Mouse (Mus musculus) layer of hippocampus, postnatal 14 days (tissue): Measurements from ENCODE around the gene Axin1. TPM values are rescaled to one million over a fixed set of nuclear protein-coding genes. Genes with fewer than 3 reads are reported as not detected.
"Not testable (repeated sequence)": the region's sequence is repeated elsewhere in the genome, so short reads cannot be mapped to it uniquely, and the experiment has no call there.

Experiments
- DNase-seq, 2 experiments: peaks; one replicate each; pipeline ENCODE4 v3.0.0; 2021 to 2022; ENCODE audit warnings: low spot score in 2 of 2, mixed read lengths in 1 of 2
- total RNA-seq, 2 experiments: library from RNA; stranded (reverse); gene quantifications; 2 replicates each; pipeline ENCODE4 v1.2.3; 2021

Axin1 gene
- total RNA-seq, 2 experiments from 2014 or later, result 22.2 to 23.3 TPM

DNA sequence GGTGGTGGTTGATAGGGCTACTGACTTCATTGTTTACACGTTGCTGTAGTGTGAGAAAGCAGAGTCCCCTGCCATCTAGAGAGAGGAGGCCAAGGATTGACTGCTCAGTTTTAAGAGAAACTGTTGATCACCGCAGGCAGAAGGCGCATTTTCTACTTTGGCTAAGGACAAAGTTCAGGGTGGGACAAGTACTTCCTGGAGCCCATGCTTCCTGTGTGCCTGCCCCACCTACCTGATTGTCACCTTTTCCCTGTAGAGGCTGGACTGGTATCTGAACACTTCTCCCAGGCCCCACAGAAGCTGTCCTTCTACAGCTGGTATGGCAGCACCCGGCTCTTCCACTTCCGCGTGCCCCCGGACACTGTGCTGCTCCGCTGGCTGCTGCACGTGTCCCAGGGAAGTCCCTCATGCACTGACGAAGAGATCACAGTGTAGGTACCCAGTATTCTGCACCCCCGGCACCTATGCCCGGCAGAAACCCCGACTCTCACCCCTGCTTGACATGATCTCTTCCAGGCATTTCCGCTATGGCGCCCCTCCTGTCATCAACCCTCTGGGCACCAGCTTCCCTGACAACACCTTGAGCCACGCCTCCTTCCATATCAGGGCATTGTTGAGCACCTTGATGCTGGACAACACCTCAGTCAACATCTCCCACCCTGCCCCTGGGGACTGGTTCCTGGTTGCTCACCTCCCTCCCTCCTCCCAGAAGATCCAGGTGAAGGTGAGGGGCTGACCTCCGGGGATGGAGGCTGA lies 21.8 kb upstream of the Axin1 start:
- no peak for DNase-seq

DNA sequence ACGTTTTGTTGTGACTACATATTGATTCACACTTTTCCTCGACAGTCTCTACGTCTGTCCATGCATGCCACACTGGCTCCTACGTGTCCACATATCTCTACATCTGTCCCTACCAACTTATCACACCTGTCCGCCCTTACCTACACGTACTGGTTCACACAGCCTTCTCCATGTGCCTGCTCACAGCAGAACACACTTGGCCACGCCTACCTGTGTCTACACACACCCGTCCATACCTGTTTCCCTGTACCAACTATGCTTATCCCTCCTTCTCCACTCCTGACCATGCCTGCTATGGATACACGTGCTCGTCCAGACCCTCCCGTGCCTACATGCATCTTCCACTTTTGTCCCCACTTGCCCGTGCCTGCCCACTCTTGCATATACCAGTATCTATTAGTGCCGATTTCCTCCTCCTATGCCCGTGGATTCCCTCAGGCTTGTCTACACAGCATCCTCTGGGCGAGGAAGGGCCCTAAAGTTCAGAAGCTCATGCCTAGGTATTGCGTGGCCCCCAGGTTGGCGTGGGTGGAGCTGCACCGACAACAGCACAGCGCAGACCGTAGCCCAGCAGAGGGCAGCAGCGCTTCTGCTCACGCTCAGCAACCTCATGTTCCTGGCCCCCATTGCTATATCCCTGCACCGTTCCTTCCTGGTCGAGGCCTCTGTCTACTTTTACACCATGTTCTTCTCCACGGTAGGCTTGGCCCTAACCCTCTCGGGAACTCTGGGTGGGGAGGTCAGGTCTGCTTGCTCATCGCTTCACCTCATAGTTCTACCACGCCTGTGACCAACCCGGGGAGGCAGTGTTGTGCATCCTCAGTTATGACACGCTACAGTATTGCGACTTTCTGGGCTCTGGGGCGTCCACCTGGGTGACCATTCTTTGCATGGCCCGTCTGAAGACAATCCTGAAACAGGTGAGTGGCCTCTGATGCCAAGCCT lies 18.4 kb upstream of the Axin1 start:
- DNase-seq, result peak; percentile 40 to 44

DNA sequence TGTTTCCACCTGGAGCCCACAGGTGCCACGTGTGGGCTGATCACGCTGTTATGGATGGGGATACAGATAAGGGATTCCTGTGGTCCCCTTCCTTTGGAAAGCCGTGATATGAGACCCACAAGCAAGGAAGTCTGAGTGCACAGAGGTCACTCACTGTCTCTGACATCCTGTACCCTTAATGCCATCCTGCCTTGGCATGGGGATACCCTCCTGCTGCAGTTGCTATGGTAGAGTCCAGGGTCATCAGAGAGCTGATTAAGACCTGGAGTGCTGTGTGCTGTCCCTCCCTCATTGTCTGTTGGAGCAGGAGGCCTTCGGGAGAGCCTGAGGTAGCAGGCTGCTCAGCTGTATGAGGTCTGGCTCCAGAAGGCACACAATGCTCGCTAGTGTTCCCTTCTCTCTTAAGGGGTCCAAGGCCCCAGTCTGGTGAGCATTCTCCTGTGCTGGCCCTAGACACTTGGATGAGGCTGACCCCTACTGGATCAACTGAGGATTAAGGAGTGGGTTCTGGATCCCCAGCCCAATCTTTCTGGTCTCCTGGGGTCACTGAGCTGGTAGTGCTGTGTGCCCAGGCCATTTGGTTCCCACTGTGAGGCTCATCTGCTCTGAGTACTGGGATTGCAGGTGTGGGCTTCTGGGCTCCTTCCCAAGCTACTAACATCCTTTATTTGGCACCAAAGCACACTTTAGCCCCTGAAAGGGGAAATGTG lies 15.9 kb upstream of the Axin1 start:
- no peak for DNase-seq

DNA sequence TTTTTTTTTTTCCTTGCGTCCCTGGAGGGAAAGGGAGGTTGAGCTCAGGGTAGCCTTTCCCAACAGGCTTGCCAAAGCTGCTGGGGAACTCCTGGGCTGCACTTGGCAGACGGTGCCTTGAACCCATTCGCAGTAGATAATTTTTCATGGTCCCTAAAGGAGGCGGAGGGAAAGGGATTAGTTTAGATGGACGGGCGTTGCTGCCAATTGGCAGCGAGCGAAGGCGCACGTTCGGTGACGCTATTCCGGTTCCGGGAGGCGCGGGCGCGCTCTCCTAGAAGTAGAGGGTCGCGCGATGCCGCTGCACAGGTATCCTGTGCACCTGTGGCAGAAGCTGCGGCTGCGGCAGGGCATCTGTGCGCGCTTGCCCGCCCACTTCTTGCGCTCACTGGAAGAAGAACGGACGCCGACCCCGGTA lies 15.2 kb upstream of the Axin1 start, which contains the start of gene Mrpl28:
Mrpl28 (plus strand) TSS at position 234 of the 418 bp plus-strand sequence.
- peak; percentile 84 to 94 for DNase-seq

DNA sequence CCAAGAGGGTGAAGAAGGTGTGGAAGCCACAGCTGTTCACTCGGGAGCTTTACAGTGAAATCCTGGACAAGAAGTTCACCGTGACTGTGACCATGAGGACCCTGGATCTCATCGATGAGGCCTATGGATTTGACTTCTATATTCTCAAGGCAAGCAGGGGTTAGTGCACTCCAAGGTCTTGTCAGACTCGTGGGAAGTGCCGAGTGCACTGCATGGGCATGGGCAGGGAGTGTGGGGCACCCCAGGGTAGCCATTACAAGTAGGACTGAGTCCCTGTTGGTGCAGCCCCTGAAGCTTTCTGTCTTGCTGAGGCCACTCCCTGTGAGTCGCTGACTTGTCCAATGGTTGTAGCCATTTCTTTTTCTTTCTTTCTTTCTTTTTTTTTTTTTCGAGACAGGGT lies 13.9 kb upstream of the Axin1 start:
- no peak for DNase-seq

DNA sequence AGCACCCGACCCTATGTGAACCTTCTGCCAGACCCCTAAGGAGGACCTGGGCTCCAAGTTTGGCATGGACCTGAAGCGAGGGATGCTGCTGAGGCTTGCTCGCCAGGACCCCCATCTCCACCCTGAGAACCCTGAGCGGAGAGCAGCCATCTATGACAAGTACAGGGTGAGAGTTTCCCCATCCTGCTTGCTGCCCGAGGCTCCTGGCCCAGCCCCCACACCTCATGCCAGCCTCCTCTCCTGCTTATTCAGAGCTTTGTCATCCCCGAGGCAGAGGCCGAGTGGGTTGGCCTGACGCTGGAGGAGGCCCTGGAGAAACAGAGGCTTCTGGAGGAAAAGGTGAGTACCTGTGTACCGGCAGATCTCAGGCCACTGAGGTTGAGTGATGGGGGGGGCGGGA lies 13.3 kb upstream of the Axin1 start:
- DNase-seq, result no peak

DNA sequence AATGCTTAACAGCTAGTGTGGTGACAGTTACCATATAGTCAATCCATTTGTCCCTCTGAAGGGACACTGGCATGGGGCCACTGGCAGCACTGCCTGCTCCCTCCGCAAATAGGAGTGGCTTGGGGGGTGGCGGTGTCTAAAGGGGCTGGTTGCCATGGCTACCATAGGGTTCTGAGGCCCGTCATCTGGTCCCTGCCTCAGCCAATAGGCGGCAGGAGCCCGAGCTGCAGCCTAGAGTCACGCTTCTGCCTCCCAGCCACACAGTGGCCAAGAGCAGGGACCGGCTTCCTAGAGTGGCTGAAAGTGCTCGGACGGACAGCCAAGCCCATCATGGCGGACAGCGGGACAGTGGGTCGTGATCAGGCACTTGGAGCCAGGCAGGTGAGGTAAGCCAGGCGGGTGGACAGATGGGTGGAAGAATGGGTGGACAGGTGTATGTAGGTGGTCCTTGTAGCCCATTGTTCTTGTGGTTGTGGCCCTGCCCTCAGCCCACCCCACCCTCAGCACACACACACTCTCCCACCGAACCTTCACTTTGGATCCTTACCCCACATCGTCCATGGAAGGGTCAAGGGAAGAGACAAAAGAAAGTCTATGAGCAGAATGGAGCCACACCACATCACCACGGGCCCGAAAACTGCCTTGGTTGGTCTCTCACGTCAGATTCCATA lies 7.3 kb upstream of the Axin1 start:
- no peak for DNase-seq

DNA sequence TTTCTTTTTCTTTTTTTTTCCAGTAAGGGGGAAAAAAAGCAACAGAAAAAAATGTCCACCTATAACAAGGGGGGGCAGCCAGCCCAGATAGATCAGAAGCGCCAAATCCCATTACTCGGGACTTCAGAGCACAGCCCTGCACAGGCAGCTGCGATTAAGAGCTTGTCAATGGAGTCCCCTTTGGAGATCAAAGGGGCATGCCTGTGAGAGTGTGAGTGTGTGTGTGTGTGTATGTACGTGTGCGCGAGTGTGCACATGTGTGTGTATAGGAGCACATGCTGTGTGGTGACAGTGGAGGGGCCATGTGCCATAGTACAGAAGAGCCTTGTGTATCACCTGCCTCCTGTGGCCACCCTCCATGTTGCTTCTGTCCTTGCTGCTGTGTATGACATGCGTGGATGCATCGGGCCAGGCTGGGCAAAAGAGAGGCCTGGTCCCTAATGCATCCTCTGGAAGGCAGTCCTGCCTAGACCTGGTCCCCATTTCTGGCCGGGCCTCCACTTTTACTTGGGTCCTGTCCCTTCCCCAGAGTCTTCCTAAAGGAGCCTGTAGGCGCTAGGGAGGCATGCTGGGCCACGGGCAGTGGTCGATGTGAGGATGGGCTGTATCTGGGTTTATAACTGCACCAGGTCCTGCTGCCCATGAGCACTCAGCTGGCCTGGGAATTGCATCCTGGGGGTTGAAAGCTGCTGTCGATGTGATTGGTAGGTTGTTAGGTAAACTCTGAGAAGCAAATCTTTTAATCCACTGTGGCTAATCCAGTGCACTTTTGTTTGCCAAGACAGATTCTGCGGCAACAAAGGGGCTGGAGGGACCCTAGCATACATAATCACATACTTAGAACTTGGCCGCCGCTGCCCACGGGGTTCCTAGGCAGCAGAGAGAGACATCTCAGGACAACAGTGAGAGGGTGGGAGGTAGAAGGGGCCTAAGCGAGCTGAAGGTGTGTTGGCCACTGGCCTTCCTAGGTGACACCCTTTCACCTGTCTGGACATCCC lies 6.3 kb upstream of the Axin1 start:
- DNase-seq, result no peak

DNA sequence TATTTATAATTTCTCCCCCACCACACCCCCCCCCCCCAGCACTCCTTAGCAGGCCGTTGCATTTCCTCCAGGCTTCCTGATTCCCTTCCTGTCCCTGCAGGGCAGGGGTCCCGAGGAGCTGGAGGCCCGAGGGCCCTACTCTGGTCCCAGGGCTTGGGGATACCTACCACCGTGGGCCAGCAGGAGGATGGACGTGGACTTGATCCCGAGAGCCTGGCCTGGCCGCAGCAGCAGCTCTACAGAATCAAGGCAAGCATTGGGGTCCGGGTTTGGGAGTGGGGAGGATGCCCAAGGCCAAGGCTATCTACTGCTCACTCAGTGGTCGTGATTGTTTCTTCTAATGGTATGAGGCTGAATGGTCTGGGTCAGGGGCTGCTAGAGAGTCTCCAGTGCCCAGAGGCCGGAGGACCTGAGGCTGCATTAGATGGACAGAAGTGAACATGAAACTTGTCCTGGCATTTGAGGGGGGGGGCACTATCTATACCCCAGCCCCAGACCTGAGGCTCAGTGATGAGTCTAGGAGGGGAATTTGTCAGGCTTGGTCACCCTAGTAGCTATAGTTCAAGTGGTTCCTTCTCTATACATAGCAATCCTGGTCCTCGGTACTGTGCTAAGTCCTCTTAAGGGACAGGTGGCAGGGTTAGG lies 1.3 kb upstream of the Axin1 start:
- no peak for DNase-seq

DNA sequence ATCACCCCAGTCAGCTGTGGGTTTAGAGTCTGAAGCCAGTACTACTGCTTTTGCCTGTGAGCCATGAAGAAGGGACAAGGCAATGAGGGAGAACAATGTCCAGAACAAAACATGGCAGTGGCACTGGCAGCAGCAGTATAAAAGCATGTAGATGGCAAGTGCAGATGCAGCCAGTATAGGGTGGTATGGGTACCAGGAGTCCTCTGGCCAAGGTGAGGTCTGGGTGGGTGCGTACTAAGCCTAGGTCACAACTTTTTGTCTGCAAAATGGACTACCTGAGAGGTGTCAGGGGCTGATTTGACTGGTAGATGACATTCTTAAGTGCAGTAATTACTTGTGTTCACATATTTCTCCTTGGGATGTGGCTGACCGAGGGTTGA lies 747 bp upstream of the Axin1 start:
- no peak for DNase-seq

DNA sequence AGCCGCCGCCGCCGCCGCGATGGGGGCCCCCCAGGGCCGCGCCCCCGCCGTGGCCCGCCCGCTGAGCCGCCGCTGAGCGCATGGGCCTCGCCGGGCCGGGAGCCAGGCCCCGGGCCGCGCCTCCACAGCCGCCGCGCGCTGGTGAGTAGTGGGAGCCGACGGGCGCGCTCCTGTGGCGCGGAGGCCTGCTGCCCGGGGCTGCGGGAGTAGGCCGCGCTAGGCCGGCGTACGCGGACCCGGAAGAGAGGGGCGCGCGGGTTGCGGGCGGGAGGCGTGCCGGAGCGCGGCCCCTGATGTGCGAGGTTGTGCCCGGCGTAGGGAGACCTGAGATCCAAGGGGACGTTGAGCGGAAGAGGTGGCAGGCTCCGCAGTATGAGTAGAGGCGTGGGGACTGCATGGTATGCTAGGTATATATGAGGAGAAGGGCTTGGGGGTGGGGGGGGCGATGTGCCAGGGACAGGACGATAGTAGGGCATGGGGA lies 453 bp downstream of the Axin1 start:
- peak in 1 of 2 experiments; percentile 45 for DNase-seq

DNA sequence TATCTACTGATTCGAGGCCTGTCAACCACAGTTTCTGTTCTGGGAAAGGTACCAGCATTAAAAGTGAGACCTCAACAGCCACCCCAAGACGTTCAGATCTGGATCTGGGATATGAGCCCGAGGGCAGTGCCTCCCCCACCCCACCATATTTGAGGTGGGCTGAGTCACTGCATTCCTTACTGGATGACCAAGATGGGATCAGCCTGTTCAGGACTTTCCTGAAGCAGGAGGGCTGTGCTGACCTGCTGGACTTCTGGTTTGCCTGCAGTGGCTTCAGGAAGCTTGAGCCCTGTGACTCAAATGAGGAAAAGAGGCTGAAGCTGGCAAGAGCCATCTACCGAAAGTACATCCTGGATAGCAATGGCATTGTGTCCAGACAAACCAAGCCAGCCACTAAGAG lies 4.3 kb downstream of the Axin1 start:
- DNase-seq, result no peak

DNA sequence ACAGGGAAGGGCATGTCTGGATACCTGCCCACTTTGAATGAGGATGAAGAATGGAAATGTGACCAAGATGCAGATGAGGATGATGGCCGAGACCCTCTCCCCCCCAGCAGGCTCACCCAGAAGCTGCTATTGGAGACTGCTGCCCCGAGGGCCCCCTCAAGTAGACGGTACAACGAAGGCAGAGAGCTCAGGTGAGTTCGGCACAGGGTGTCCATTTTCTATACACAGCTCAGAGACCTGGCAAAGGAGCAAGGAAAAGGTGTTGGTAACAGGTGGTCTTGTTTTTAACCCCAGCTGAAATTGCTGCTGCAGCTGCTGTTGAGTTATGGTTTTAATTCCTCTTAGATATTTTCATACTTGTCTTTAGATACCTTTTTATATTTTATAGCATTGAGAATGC lies 4.9 kb downstream of the Axin1 start:
- no peak for DNase-seq

DNA sequence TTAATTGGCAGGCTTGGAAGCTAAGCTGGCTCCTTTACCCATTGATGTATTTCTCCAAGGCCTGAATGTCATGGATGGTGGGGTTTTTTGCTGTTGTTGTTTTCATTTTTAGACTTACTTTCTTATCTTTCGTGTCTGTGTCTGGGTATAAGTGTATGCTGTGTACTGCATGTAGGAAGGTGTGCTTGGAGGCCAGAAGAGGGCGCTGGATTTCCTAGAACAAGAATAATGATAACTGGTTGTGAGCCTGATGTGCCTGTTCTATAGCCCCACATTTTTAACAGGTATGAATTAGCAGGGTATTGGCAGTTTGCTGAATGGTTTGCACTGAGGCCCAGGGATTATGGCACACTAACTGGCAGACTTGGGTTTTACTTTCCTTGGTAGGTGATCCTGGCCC lies 10.6 kb downstream of the Axin1 start:
- no peak for DNase-seq

DNA sequence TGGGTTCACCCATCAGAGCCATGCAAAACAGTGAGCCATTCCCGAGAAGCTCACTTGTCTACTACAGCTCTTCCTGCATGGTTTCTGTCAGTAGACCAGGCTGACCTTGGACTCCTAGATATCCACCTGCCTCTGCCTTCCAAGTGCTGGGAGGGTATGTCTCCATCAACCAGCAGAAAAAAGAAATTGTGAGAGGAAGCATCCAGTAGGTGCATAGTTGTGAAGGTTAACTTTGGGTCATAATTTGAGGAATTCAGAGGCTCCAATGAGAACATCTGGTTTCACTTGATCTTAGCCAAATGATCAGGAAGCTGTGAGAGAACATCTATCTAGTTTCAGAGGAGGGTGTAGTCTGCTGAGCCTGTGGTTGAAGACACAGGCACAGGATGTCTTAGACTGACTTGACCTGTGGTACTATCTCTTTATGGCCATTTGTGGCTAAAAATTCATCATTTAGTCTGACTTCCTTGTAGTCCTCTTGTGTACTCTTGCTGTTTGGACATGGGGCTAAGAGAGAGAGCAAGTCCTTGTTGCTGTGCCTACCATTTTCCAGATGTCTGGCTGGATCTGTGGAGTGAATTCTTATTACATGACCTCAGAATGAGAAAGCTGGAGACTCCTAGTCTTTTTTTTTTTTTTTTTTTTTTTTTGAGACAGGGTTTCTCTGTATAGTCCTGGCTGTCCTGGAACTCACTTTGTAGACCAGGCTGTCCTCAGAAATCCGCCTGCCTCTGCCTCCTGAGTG lies 13.6 kb downstream of the Axin1 start:
- no peak for DNase-seq

DNA sequence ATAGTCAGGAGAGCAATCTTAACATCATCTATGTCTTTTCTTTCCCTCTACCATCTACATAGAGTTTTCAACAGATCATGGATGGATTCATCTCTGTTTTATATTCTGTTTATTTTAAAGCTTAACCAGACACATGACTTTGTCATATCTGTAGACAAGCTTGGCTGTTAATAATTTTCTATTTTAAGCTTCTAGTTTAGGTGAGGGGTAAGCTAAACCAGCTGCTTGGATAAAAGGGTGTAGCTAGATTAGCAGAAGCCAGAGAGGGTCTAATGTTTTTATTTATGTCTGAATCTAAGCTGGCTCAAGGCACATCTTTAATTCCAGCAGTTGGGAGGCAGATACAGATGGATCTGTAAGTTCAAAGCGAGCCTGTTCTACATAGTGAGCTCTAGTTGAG lies 24.2 kb downstream of the Axin1 start:
- DNase-seq, result no peak

DNA sequence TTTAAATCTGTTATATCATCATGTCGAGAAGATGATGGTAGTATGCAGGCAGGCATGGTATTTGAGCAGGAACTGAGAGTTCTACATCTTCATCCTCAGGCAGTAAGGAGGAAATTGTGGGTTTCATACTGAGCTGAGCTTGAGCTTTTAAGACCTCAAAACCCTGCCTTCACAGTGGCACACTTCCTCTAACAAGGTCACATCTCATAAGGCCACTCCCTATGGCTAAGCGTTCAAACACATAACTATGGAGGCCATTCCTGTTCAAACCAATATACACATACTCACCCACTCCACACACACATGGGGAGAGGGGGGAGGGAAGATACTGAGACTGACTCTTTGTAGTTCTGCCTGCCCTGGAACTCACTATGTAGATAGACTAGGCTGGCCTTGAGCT lies 29.6 kb downstream of the Axin1 start:
- DNase-seq, result no peak

DNA sequence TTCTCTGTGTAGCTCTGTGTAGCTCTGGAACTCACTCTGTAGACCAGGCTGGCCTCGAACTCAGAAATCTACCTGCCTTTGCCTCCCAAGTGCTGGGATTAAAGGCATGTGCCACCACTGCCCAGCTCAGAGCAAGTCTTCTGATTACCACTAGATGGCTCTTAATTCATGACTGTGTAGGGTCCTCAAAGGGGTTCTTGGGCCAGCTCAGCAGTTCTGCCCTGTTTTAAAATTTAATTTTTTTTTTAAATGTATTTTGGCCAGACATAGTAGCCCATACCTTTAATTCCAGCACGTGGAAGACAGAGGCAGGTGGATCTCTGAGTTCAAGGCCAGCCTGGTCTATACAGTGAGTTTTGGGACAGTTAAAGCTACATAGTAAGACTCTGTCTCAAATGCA lies 36.8 kb downstream of the Axin1 start:
- not testable (repeated sequence) for DNase-seq
